Mouse (Mus musculus): Measurements from ENCODE around the gene Gm8334. TPM values are rescaled to one million over a fixed set of nuclear protein-coding genes. Genes with fewer than 3 reads are reported as not detected.
"Not testable (repeated sequence)": the region's sequence is repeated elsewhere in the genome, so short reads cannot be mapped to it uniquely, and the experiment has no call there.

Gene Gm8334
- total RNA-seq (2021), result not detected in 2 replicates
- long read RNA-seq, experiment 1, result 0 reads
- long read RNA-seq, experiment 2, result 0 reads

DNA sequence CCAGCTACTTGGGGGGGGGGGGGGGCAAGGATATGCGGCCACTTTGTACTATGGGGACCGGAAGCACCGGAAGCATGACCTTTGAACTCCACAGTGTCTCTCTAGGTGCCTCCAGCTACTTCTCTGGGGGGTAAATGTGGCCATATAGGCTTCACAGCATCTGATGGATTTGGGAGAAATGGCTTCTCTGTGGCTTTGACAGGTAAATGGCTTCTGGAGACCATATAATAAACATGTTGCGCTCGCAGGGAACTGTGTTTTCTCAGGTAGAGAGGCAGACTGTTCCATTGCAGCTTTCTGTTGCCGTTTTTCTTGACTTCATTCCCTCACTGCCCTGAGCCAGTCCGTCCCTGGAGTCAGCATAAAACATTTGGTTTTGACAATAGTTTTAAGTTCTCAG, at the start of gene Gm8334:
Gene Gm8334, minus strand, starts transcription at position 101 of the 400 bp plus-strand sequence.
- DNase-seq, result not testable (repeated sequence)

DNA sequence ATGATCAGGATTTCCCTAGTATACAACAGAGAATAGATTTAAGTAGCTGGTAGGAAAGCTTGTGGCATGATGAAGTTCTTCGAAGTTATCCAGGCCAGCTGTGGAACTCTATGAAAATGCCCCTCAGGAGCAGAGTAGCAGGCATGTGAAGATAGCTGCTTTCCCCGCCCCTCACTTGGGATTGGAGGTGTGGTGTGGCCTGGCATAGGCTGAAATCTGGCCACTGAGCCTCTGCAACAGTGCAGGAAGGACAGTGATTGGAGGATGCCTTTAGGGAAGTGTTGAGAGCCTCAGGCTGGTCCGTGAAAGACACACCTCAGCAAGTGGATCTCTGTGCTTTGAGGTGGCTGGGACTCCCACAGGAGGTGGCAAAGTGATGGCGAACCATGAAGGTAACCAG, 48.3 kb upstream of the Gm8334 start, which contains the start of gene Gm15127:
Gene Gm15127, plus strand, starts transcription at position 301 of the 400 bp plus-strand sequence.
- not testable (repeated sequence) for DNase-seq

Other genes with a start within 250 kb of the Gm8334 start
- not detected in 2 replicates for gene Gm15114, start 126.2 kb downstream of the Gm8334 start, total RNA-seq (2021)
- gene Gm15127, start 48.4 kb upstream of the Gm8334 start, total RNA-seq (2021), result not detected in 2 replicates
- not detected in 2 replicates for gene Luzp4, start 242.5 kb upstream of the Gm8334 start, total RNA-seq (2021)